ENCODE assay signal across 8 mouse cellular contexts in genomic region chr13:78200991-78201870, GRCm38 (mm10). TPM values are rescaled to one million over a fixed set of nuclear protein-coding genes. Genes with fewer than 3 reads are reported as not detected.
DNase-seq lines count a peak whose midpoint lies in the region; ATAC-seq and TF ChIP-seq lines count a peak whose summit lies in the region.

No protein-coding gene starts in this region.

- peaks cover 3 to 10% of the 10 kb centered on the region in 2 experiments; a peak in 3 of 4 replicates for H3K4me1 ChIP-seq in MEL (ENCODE audit: control insufficient read depth in 1 of 2, insufficient read depth in 2 of 2, low read length in 2 of 2)
- H3K4me1 ChIP-seq in cerebellum, adult 2 months (ENCODE audit: control insufficient read depth, insufficient read depth, low read length), result no peaks in the 10 kb centered on the region
- peaks cover 3% of the 10 kb centered on the region for H3K4me1 ChIP-seq in lung, embryonic 16.5 days (replicated peaks; ENCODE audit: control insufficient read depth, insufficient read depth, low read length)

- no peak; a peak in 1 of 4 replicates for TF ChIP-seq POLR2A in MEL (IDR thresholded peaks at IDR 0.05; ENCODE audit: control insufficient read depth in 1 of 2, insufficient read depth in 1 of 2, low read depth in 1 of 2, low read length in 2 of 2, poor library complexity in 1 of 2)
- no peak for TF ChIP-seq POLR2A in cerebellum, adult 2 months (IDR thresholded peaks at IDR 0.05; ENCODE audit: borderline replicate concordance, insufficient read depth, low read length)

- peak overlapping the region; percentile 84 for H3K27ac ChIP-seq in MEL (ENCODE audit: control insufficient read depth, low read depth, low read length)
- H3K27ac ChIP-seq in cerebellum, adult 2 months (ENCODE audit: insufficient read depth, low read length), result peak overlapping the region; percentile 14; the same call in 1 of the 2 replicates
- H3K27ac ChIP-seq in lung, embryonic 16.5 days (ENCODE audit: low read length), result no peak overlapping the region; the same call in 1 of the 2 replicates

- peak; percentile 61 to 88 (median 83) for TF ChIP-seq CTCF in MEL (IDR thresholded peaks at IDR 0.05 in 2 of 3, conservative IDR thresholded peaks at IDR 0.05 in 1 of 3; ENCODE audit: control insufficient read depth in 1 of 3, insufficient read depth in 1 of 3, low read depth in 2 of 3, low read length in 3 of 3, poor library complexity in 1 of 3, severe bottlenecking in 1 of 3)
- peak; percentile 84 for TF ChIP-seq CTCF in cerebellum, adult 2 months (IDR thresholded peaks at IDR 0.05; ENCODE audit: borderline replicate concordance, insufficient read depth, low read depth, low read length)

- H3K9me3 ChIP-seq in MEL (replicated peaks; ENCODE audit: insufficient read depth, low read length), result no peaks in the 10 kb centered on the region
- no peaks in the 10 kb centered on the region for H3K9me3 ChIP-seq in lung, embryonic 16.5 days (ENCODE audit: control insufficient read depth, low read length)

- TF ChIP-seq EP300 in MEL (IDR thresholded peaks at IDR 0.05; ENCODE audit: low read depth in 1 of 2, low read length in 2 of 2), result peak in 1 of 2 experiments; percentile 39; a peak in 2 of 4 replicates

- peak; percentile 77 for TF ChIP-seq RAD21 in MEL (IDR thresholded peaks at IDR 0.05; ENCODE audit: low read depth, low read length)

- H3K36me3 ChIP-seq in MEL (ENCODE audit: control insufficient read depth in 1 of 2, insufficient read depth in 2 of 2, low read length in 2 of 2), result peaks cover 0 to 17% of the 10 kb centered on the region in 2 experiments; a peak in 2 of 4 replicates
- H3K36me3 ChIP-seq in lung, embryonic 16.5 days (ENCODE audit: control insufficient read depth, insufficient read depth, low read length), result no peaks in the 10 kb centered on the region

- peak; percentile 55 for ATAC-seq in frontal cortex, adult (ENCODE audit: low TSS enrichment)
- ATAC-seq in hematopoietic stem cell, adult 5-6 weeks (replicated peaks in 1 of 2; ENCODE audit: insufficient read depth in 1 of 2, low FRiP score in 2 of 2, low TSS enrichment in 1 of 2, low read depth in 1 of 2, poor library complexity in 2 of 2, severe bottlenecking in 2 of 2), result peak; percentile 71 to 72
- ATAC-seq in lung, embryonic 16.5 days (ENCODE audit: low read depth), result peak; percentile 70

- peak; percentile 95 for DNase-seq in MEL (ENCODE audit: low read depth, low spot score)
- peak; percentile 93 to 96 for DNase-seq in cerebellum, adult 2 months
- DNase-seq in layer of hippocampus, adult 9-11 months, result peak; percentile 95
- peak; percentile 94 for DNase-seq in retina, embryonic 14.5 days (ENCODE audit: low spot score)
- peak; percentile 72 to 85 for DNase-seq in urinary bladder, postnatal 36 days (ENCODE audit: low spot score in 2 of 2)

- peak overlapping the region; percentile 79 to 90 for H3K4me3 ChIP-seq in MEL (ENCODE audit: control insufficient read depth in 1 of 2, insufficient read depth in 1 of 2, low read depth in 2 of 2, low read length in 2 of 2)
- H3K4me3 ChIP-seq in cerebellum, adult 2 months (replicated peaks; ENCODE audit: insufficient read depth, low read depth, low read length), result peak overlapping the region; percentile 87
- peak overlapping the region; percentile 60 for H3K4me3 ChIP-seq in lung, embryonic 16.5 days (ENCODE audit: low read length)

- H3K4me2 ChIP-seq in lung, embryonic 16.5 days (ENCODE audit: low read depth, low read length), result peak overlapping the region; percentile 82

- H3K27me3 ChIP-seq in MEL (ENCODE audit: control insufficient read depth in 1 of 2, insufficient read depth in 2 of 2, low read length in 2 of 2), result no peaks in the 10 kb centered on the region
- H3K27me3 ChIP-seq in cerebellum, adult 2 months (ENCODE audit: control insufficient read depth, insufficient read depth, low read length), result no peaks in the 10 kb centered on the region
- H3K27me3 ChIP-seq in lung, embryonic 16.5 days (ENCODE audit: control insufficient read depth, insufficient read depth, low read depth, low read length), result peaks cover 29% of the 10 kb centered on the region

- peak overlapping the region; percentile 76 for H3K9ac ChIP-seq in MEL (ENCODE audit: control insufficient read depth, low read depth, low read length, poor library complexity, severe bottlenecking)
- H3K9ac ChIP-seq in lung, embryonic 16.5 days (ENCODE audit: low read length), result no peak overlapping the region; the same call in 1 of the 2 replicates

- WGBS in cerebellum, adult 2 months, result under 1% methylated on average over 28 of the region's 30 CpGs
- under 1% methylated on average over 26 of the region's 30 CpGs for WGBS in lung, embryonic 16.5 days

- H3K79me2 ChIP-seq in MEL (ENCODE audit: control insufficient read depth, insufficient read depth, low read length, poor library complexity), result peaks cover 28% of the 10 kb centered on the region

TF ChIP-seq in MEL, 35 proteins besides CTCF, POLR2A, EP300 and RAD21:
- TF ChIP-seq GATA1 (IDR thresholded peaks at IDR 0.05; ENCODE audit: low read depth, low read length) (no peak), ZKSCAN1 (IDR thresholded peaks at IDR 0.05; ENCODE audit: low read depth, low read length) (no peak), USF1 (IDR thresholded peaks at IDR 0.05; ENCODE audit: low read depth, low read length) (no peak), ZNF384 (IDR thresholded peaks at IDR 0.05; ENCODE audit: low read depth, low read length) (no peak), POLR2AphosphoS2 (IDR thresholded peaks at IDR 0.05; ENCODE audit: low read length) (no peak), ZMIZ1 (IDR thresholded peaks at IDR 0.05; ENCODE audit: low read depth, low read length) (no peak), POLR2AphosphoS5 (IDR thresholded peaks at IDR 0.05; ENCODE audit: borderline replicate concordance, low read depth, low read length) (no peak), MYC (IDR thresholded peaks at IDR 0.05; ENCODE audit: low read depth, low read length) (no peak), USF2 (IDR thresholded peaks at IDR 0.05; ENCODE audit: borderline replicate concordance in 1 of 2, insufficient read depth in 1 of 2, low read depth in 1 of 2, low read length in 2 of 2) (no peak), TBP (IDR thresholded peaks at IDR 0.05; ENCODE audit: low read depth, low read length) (0 out of 2 replicates have a peak, but pooled peaks have one; percentile 47), HCFC1 (IDR thresholded peaks at IDR 0.05; ENCODE audit: low read depth, low read length) (peak; percentile 70), ETS1 (IDR thresholded peaks at IDR 0.05; ENCODE audit: low read depth, low read length) (no peak; the same call in 1 of the 2 replicates), SIN3A (IDR thresholded peaks at IDR 0.05; ENCODE audit: low read length) (peak; percentile 52), MXI1 (IDR thresholded peaks at IDR 0.05; ENCODE audit: low read depth, low read length) (peak; percentile 21), GABPA (IDR thresholded peaks at IDR 0.05; ENCODE audit: low read depth, low read length) (peak; percentile 33; the same call in 1 of the 2 replicates), BHLHE40 (IDR thresholded peaks at IDR 0.05; ENCODE audit: borderline replicate concordance, low read depth, low read length) (0 out of 2 replicates have a peak, but pooled peaks have one; percentile 5), NRF1 (IDR thresholded peaks at IDR 0.05; ENCODE audit: insufficient read depth, low read depth, low read length, poor library complexity, severe bottlenecking) (no peak), ELF1 (IDR thresholded peaks at IDR 0.05; ENCODE audit: low read depth, low read length) (no peak), RCOR1 (IDR thresholded peaks at IDR 0.05; ENCODE audit: low read depth, low read length) (no peak), MEF2A (IDR thresholded peaks at IDR 0.05; ENCODE audit: extremely low read depth, insufficient replicate concordance, low read depth, low read length, poor library complexity, severe bottlenecking) (no peak), E2F4 (IDR thresholded peaks at IDR 0.05; ENCODE audit: borderline replicate concordance, low read depth, low read length) (peak; percentile 36; the same call in 1 of the 2 replicates), ZC3H11A (IDR thresholded peaks at IDR 0.05; ENCODE audit: low read depth, low read length) (peak; percentile 48), TAL1 (IDR thresholded peaks at IDR 0.05; ENCODE audit: low read length) (no peak), TCF12 (IDR thresholded peaks at IDR 0.05; ENCODE audit: low read depth, low read length) (peak; percentile 37), NELFE (IDR thresholded peaks at IDR 0.05; ENCODE audit: low read depth, low read length) (no peak), MAZ (IDR thresholded peaks at IDR 0.05; ENCODE audit: low read depth, low read length) (peak; percentile 89), JUND (IDR thresholded peaks at IDR 0.05; ENCODE audit: low read depth, low read length) (no peak), UBTF (IDR thresholded peaks at IDR 0.05; ENCODE audit: borderline replicate concordance, insufficient read depth, low read depth, low read length) (no peak), SMC3 (IDR thresholded peaks at IDR 0.05; ENCODE audit: low read depth, low read length) (peak; percentile 54), MAFK (IDR thresholded peaks at IDR 0.05; ENCODE audit: borderline replicate concordance, low read depth, low read length) (no peak), KAT2A (conservative IDR thresholded peaks at IDR 0.05; ENCODE audit: low read depth, low read length) (no peak), CHD1 (IDR thresholded peaks at IDR 0.05; ENCODE audit: low read depth, low read length) (0 out of 2 replicates have a peak, but pooled peaks have one; percentile 7), CHD2 (IDR thresholded peaks at IDR 0.05; ENCODE audit: low read length) (no peak), MYB (IDR thresholded peaks at IDR 0.05; ENCODE audit: low read depth, low read length) (no peak), MAX (IDR thresholded peaks at IDR 0.05; ENCODE audit: low read length) (no peak)

RNA-seq across cellular contexts. Expression of gene Nr2f1, which starts 1.7 kb away (rescaled TPM):
- total RNA-seq in MEL (2012; rRNA removed), result 9.9 and 11.3 TPM in 2 replicates
- polyA plus RNA-seq in MEL (2012; ENCODE audit: insufficient read depth in 1 of 2, insufficient read length in 2 of 2, low read depth in 1 of 2, low replicate concordance in 2 of 2, missing spikeins in 1 of 2), result 10 to 100 TPM in 1 of 2 experiments, not detected in 1; 27.1 TPM
- polyA plus RNA-seq in cerebellum, adult 2 months (2012; rRNA removed), result 71.3 and 84.5 TPM in 2 replicates
- not detected in 2 replicates for total RNA-seq in hematopoietic stem cell, adult 5-6 weeks (2017)
- polyA plus RNA-seq in lung, embryonic 16.5 days (2015; fragmentation: Nextera tagmentation; extraction: Ambion mirVana), result 3.6 and 3.7 TPM in 2 replicates
